In genomic region chr17:45572103-45573086, GRCm38 (mm10) we compare ENCODE assay signal across 8 mouse cellular contexts. TPM values are rescaled to one million over a fixed set of nuclear protein-coding genes. Genes with fewer than 3 reads are reported as not detected.
DNase-seq lines count a peak whose midpoint lies in the region; ATAC-seq lines count a peak whose summit lies in the region.

No protein-coding gene starts in this region.

- under 1% methylated on average over 30 of the region's 57 CpGs for WGBS in embryonic facial prominence, embryonic 14.5 days
- under 1% methylated on average over 57 of the region's 57 CpGs for WGBS in limb, embryonic 15.5 days
- under 1% methylated on average over 54 of the region's 57 CpGs for WGBS in midbrain, embryonic 15.5 days

- peak overlapping the region; percentile 100 for H3K4me3 ChIP-seq in embryonic facial prominence, embryonic 14.5 days (ENCODE audit: low read depth, low read length)
- peak overlapping the region; percentile 99 for H3K4me3 ChIP-seq in limb, embryonic 15.5 days
- H3K4me3 ChIP-seq in midbrain, embryonic 15.5 days: peak overlapping the region; percentile 88

- H3K9me3 ChIP-seq in embryonic facial prominence, embryonic 14.5 days (ENCODE audit: control insufficient read depth, low read length): no peaks in the 10 kb centered on the region
- no peaks in the 10 kb centered on the region for H3K9me3 ChIP-seq in limb, embryonic 15.5 days
- no peaks in the 10 kb centered on the region for H3K9me3 ChIP-seq in midbrain, embryonic 15.5 days

- peak overlapping the region; percentile 100 for H3K9ac ChIP-seq in embryonic facial prominence, embryonic 14.5 days (ENCODE audit: low read depth, low read length)
- peak overlapping the region; percentile 99 for H3K9ac ChIP-seq in limb, embryonic 15.5 days
- peak overlapping the region; percentile 96 for H3K9ac ChIP-seq in midbrain, embryonic 15.5 days

- peak overlapping the region; percentile 98 for H3K27ac ChIP-seq in embryonic facial prominence, embryonic 14.5 days (replicated peaks; ENCODE audit: low read depth, low read length)
- H3K27ac ChIP-seq in limb, embryonic 15.5 days: peak overlapping the region; percentile 99
- peak overlapping the region; percentile 97 for H3K27ac ChIP-seq in midbrain, embryonic 15.5 days

- H3K36me3 ChIP-seq in embryonic facial prominence, embryonic 14.5 days (ENCODE audit: control insufficient read depth, insufficient read depth, low read length): peaks cover 48% of the 10 kb centered on the region
- peaks cover 43% of the 10 kb centered on the region for H3K36me3 ChIP-seq in limb, embryonic 15.5 days
- peaks cover 41% of the 10 kb centered on the region for H3K36me3 ChIP-seq in midbrain, embryonic 15.5 days (replicated peaks)

- H3K4me2 ChIP-seq in embryonic facial prominence, embryonic 14.5 days (ENCODE audit: low read depth, low read length): peak overlapping the region; percentile 88
- H3K4me2 ChIP-seq in limb, embryonic 15.5 days: peak overlapping the region; percentile 80
- peak overlapping the region; percentile 76 for H3K4me2 ChIP-seq in midbrain, embryonic 15.5 days

- peaks cover 12% of the 10 kb centered on the region for H3K4me1 ChIP-seq in embryonic facial prominence, embryonic 14.5 days (ENCODE audit: control insufficient read depth, insufficient read depth, low read length)
- H3K4me1 ChIP-seq in limb, embryonic 15.5 days: peaks cover 34% of the 10 kb centered on the region
- H3K4me1 ChIP-seq in midbrain, embryonic 15.5 days: peaks cover 39% of the 10 kb centered on the region

- peak; percentile 58 for ATAC-seq in embryonic facial prominence, embryonic 14.5 days (ENCODE audit: low read depth)
- ATAC-seq in limb, embryonic 15.5 days (ENCODE audit: insufficient number of reproducible peaks, low FRiP score, low TSS enrichment, low read depth): peak; percentile 57
- peak; percentile 60 for ATAC-seq in midbrain, embryonic 15.5 days (replicated peaks)

- DNase-seq in 3T3-L1 (ENCODE audit: low read depth, low spot score): peak; percentile 82
- peak; percentile 89 for DNase-seq in adrenal gland, postnatal 14 days
- DNase-seq in embryonic facial prominence, embryonic 14.5 days (ENCODE audit: low spot score): peak; percentile 94
- peak; percentile 83 to 84 for DNase-seq in heart, adult 9 months (ENCODE audit: low spot score in 2 of 2)
- DNase-seq in kidney, adult 8-10 months: peak; percentile 75 to 77
- DNase-seq in spleen, postnatal 4 days (ENCODE audit: low spot score in 2 of 2): peak; percentile 59 to 87

- no peaks in the 10 kb centered on the region for H3K27me3 ChIP-seq in embryonic facial prominence, embryonic 14.5 days (replicated peaks; ENCODE audit: control insufficient read depth, insufficient read depth, low read length)
- no peaks in the 10 kb centered on the region for H3K27me3 ChIP-seq in limb, embryonic 15.5 days
- H3K27me3 ChIP-seq in midbrain, embryonic 15.5 days (replicated peaks): no peaks in the 10 kb centered on the region

RNA-seq across cellular contexts. Expression of gene Hsp90ab1, which starts 0.7 kb away (rescaled TPM):
- total RNA-seq in adrenal gland, postnatal 14 days (2021): 1,351 and 1,485 TPM in 2 replicates
- polyA plus RNA-seq in embryonic facial prominence, embryonic 14.5 days (2014; fragmentation: Nextera tagmentation; extraction: Ambion mirVana): 1,431 and 1,467 TPM in 2 replicates
- polyA plus RNA-seq in limb, embryonic 15.5 days (2015; fragmentation: Nextera tagmentation; extraction: Ambion mirVana): 1,467 and 1,497 TPM in 2 replicates
- 1,488 and 1,537 TPM in 2 replicates for polyA plus RNA-seq in midbrain, embryonic 15.5 days (2015; fragmentation: Nextera tagmentation; extraction: Ambion mirVana)

RNA-seq across cellular contexts. Expression of gene Slc35b2, which starts 8.7 kb away (rescaled TPM):
- total RNA-seq in adrenal gland, postnatal 14 days (2021): 54.8 and 56.1 TPM in 2 replicates
- polyA plus RNA-seq in embryonic facial prominence, embryonic 14.5 days (2014; fragmentation: Nextera tagmentation; extraction: Ambion mirVana): 139 and 143 TPM in 2 replicates
- polyA plus RNA-seq in limb, embryonic 15.5 days (2015; fragmentation: Nextera tagmentation; extraction: Ambion mirVana): 139 and 142 TPM in 2 replicates
- 85.5 and 93.4 TPM in 2 replicates for polyA plus RNA-seq in midbrain, embryonic 15.5 days (2015; fragmentation: Nextera tagmentation; extraction: Ambion mirVana)

RNA-seq across cellular contexts. Expression of gene Nfkbie, which starts 16.9 kb away (rescaled TPM):
- 3.6 and 8.7 TPM in 2 replicates for total RNA-seq in adrenal gland, postnatal 14 days (2021)
- 4.3 and 4.7 TPM in 2 replicates for polyA plus RNA-seq in embryonic facial prominence, embryonic 14.5 days (2014; fragmentation: Nextera tagmentation; extraction: Ambion mirVana)
- polyA plus RNA-seq in limb, embryonic 15.5 days (2015; fragmentation: Nextera tagmentation; extraction: Ambion mirVana): 5.9 and 6.1 TPM in 2 replicates
- polyA plus RNA-seq in midbrain, embryonic 15.5 days (2015; fragmentation: Nextera tagmentation; extraction: Ambion mirVana): 3.5 and 5.3 TPM in 2 replicates

RNA-seq across cellular contexts. Expression of gene Tmem151b, which starts 22.9 kb away (rescaled TPM):
- total RNA-seq in adrenal gland, postnatal 14 days (2021): 0.33 and 1.6 TPM in 2 replicates
- polyA plus RNA-seq in embryonic facial prominence, embryonic 14.5 days (2014; fragmentation: Nextera tagmentation; extraction: Ambion mirVana): 1.7 and 2.8 TPM in 2 replicates
- 2.9 and 4.7 TPM in 2 replicates for polyA plus RNA-seq in limb, embryonic 15.5 days (2015; fragmentation: Nextera tagmentation; extraction: Ambion mirVana)
- polyA plus RNA-seq in midbrain, embryonic 15.5 days (2015; fragmentation: Nextera tagmentation; extraction: Ambion mirVana): 32.1 and 33.9 TPM in 2 replicates

RNA-seq across cellular contexts. Expression of gene Slc29a1, which starts 27.0 kb away (rescaled TPM):
- 114 and 140 TPM in 2 replicates for total RNA-seq in adrenal gland, postnatal 14 days (2021)
- 96.5 and 110 TPM in 2 replicates for polyA plus RNA-seq in embryonic facial prominence, embryonic 14.5 days (2014; fragmentation: Nextera tagmentation; extraction: Ambion mirVana)
- 120 and 140 TPM in 2 replicates for polyA plus RNA-seq in limb, embryonic 15.5 days (2015; fragmentation: Nextera tagmentation; extraction: Ambion mirVana)
- 30.7 and 33.0 TPM in 2 replicates for polyA plus RNA-seq in midbrain, embryonic 15.5 days (2015; fragmentation: Nextera tagmentation; extraction: Ambion mirVana)

Comparison
In these comparisons a context has a peak if more than half of its experiments do, and no peak if none do; other contexts are left out.
1. Peak in every context shown above with its lines: DNase-seq, ATAC-seq, H3K4me3 ChIP-seq and H3K27ac ChIP-seq.